Mouse (Mus musculus): ENCODE measurements around the gene Peli2.

GRCm38 (mm10) chr14:48150903-48151302 is 30.3 kb downstream of the Peli2 start:
- no peak for TF ChIP-seq JUND (conservative IDR thresholded peaks at IDR 0.05; ENCODE audit: low read depth, low read length)
- TF ChIP-seq EP300 (IDR thresholded peaks at IDR 0.05; ENCODE audit: low read length), result no peak
- no peak for TF ChIP-seq E2F4 (IDR thresholded peaks at IDR 0.05; ENCODE audit: insufficient replicate concordance, low read depth, low read length)
- TF ChIP-seq MAX (IDR thresholded peaks at IDR 0.05; ENCODE audit: low read length), result no peak
- no peak for TF ChIP-seq POLR2A (IDR thresholded peaks at IDR 0.05; ENCODE audit: low read depth, low read length)
- TF ChIP-seq SMC3 (IDR thresholded peaks at IDR 0.05; ENCODE audit: low read depth, low read length), result no peak
- no peak for TF ChIP-seq GABPA (IDR thresholded peaks at IDR 0.05; ENCODE audit: insufficient replicate concordance, low read depth, low read length)
- no peak for TF ChIP-seq ZC3H11A (IDR thresholded peaks at IDR 0.05; ENCODE audit: low read depth, low read length)
- no peak for TF ChIP-seq HCFC1 (IDR thresholded peaks at IDR 0.05; ENCODE audit: low read depth, low read length)
- no peak for TF ChIP-seq CTCF (conservative IDR thresholded peaks at IDR 0.05 in 1 of 2, IDR thresholded peaks at IDR 0.05 in 1 of 2; ENCODE audit: low read depth in 2 of 2, low read length in 2 of 2)
- no peak for TF ChIP-seq CHD1 (IDR thresholded peaks at IDR 0.05; ENCODE audit: low read depth, low read length)
- no peak for TF ChIP-seq USF2 (conservative IDR thresholded peaks at IDR 0.05; ENCODE audit: low read depth, low read length)
- no peak for TF ChIP-seq USF1 (IDR thresholded peaks at IDR 0.05; ENCODE audit: low read depth, low read length)
